Mouse (Mus musculus): Measurements from ENCODE around the gene Anapc1. TPM values are rescaled to one million over a fixed set of nuclear protein-coding genes. Genes with fewer than 3 reads are reported as not detected.

Gene Anapc1
- total and polyA plus RNA-seq, 3 experiments = 94.8 to 196 (median 123) TPM

- Histone ChIP-seq H3K4me3 (ENCODE audit: control insufficient read depth in 1 of 2, insufficient read depth in 1 of 2, low read depth in 2 of 2, low read length in 2 of 2) (no peak overlapping the region), H3K79me2 (ENCODE audit: control insufficient read depth, insufficient read depth, low read length, poor library complexity) (no peaks in the 10 kb centered on the region), H3K27ac (ENCODE audit: control insufficient read depth, low read depth, low read length) (no peak overlapping the region), H3K27me3 (ENCODE audit: control insufficient read depth in 1 of 2, insufficient read depth in 2 of 2, low read length in 2 of 2) (peaks cover 3 to 5% of the 10 kb centered on the region in 2 experiments), H3K4me1 (ENCODE audit: control insufficient read depth in 1 of 2, insufficient read depth in 2 of 2, low read length in 2 of 2) (no peaks in the 10 kb centered on the region), H3K36me3 (ENCODE audit: control insufficient read depth in 1 of 2, insufficient read depth in 2 of 2, low read length in 2 of 2) (no peaks in the 10 kb centered on the region), H3K9ac (ENCODE audit: control insufficient read depth, low read depth, low read length, poor library complexity, severe bottlenecking) (no peak overlapping the region), H3K9me3 (replicated peaks; ENCODE audit: insufficient read depth, low read length) (no peaks in the 10 kb centered on the region)
- DNase-seq (ENCODE audit: low read depth, low spot score) = no peak
- no peak for TF ChIP-seq NELFE (IDR thresholded peaks at IDR 0.05; ENCODE audit: low read depth, low read length)
- TF ChIP-seq CHD1 (IDR thresholded peaks at IDR 0.05; ENCODE audit: low read depth, low read length) = no peak
- no peak for TF ChIP-seq BHLHE40 (IDR thresholded peaks at IDR 0.05; ENCODE audit: borderline replicate concordance, low read depth, low read length)
- no peak for TF ChIP-seq GATA1 (IDR thresholded peaks at IDR 0.05; ENCODE audit: low read depth, low read length)
- TF ChIP-seq TCF12 (IDR thresholded peaks at IDR 0.05; ENCODE audit: low read depth, low read length) = no peak
- no peak for TF ChIP-seq RAD21 (IDR thresholded peaks at IDR 0.05; ENCODE audit: low read depth, low read length)
- TF ChIP-seq E2F4 (IDR thresholded peaks at IDR 0.05; ENCODE audit: borderline replicate concordance, low read depth, low read length) = no peak
- TF ChIP-seq CHD2 (IDR thresholded peaks at IDR 0.05; ENCODE audit: low read length) = no peak
- TF ChIP-seq GABPA (IDR thresholded peaks at IDR 0.05; ENCODE audit: low read depth, low read length) = no peak
- TF ChIP-seq MYC (IDR thresholded peaks at IDR 0.05; ENCODE audit: low read depth, low read length) = no peak
- no peak for TF ChIP-seq USF1 (IDR thresholded peaks at IDR 0.05; ENCODE audit: low read depth, low read length)
- no peak for TF ChIP-seq MAX (IDR thresholded peaks at IDR 0.05; ENCODE audit: low read length)
- no peak for TF ChIP-seq MYB (IDR thresholded peaks at IDR 0.05; ENCODE audit: low read depth, low read length)
- TF ChIP-seq ZNF384 (IDR thresholded peaks at IDR 0.05; ENCODE audit: low read depth, low read length) = no peak
Observed at GRCm38 (mm10) chr2:128726626-128727025, 39.4 kb upstream of the Anapc1 start.

GRCm38 (mm10) chr2:128726067-128726466 is 38.9 kb upstream of the Anapc1 start:
- Histone ChIP-seq H3K4me1 (ENCODE audit: control insufficient read depth in 1 of 2, insufficient read depth in 2 of 2, low read length in 2 of 2) (no peaks in the 10 kb centered on the region), H3K36me3 (ENCODE audit: control insufficient read depth in 1 of 2, insufficient read depth in 2 of 2, low read length in 2 of 2) (no peaks in the 10 kb centered on the region), H3K4me3 (ENCODE audit: control insufficient read depth in 1 of 2, insufficient read depth in 1 of 2, low read depth in 2 of 2, low read length in 2 of 2) (no peak overlapping the region), H3K9me3 (replicated peaks; ENCODE audit: insufficient read depth, low read length) (no peaks in the 10 kb centered on the region), H3K27me3 (ENCODE audit: control insufficient read depth in 1 of 2, insufficient read depth in 2 of 2, low read length in 2 of 2) (peaks cover 3 to 5% of the 10 kb centered on the region in 2 experiments), H3K79me2 (ENCODE audit: control insufficient read depth, insufficient read depth, low read length, poor library complexity) (no peaks in the 10 kb centered on the region), H3K9ac (ENCODE audit: control insufficient read depth, low read depth, low read length, poor library complexity, severe bottlenecking) (no peak overlapping the region), H3K27ac (ENCODE audit: control insufficient read depth, low read depth, low read length) (no peak overlapping the region)
- no peak for TF ChIP-seq HCFC1 (IDR thresholded peaks at IDR 0.05; ENCODE audit: low read depth, low read length)
- no peak for TF ChIP-seq JUND (IDR thresholded peaks at IDR 0.05; ENCODE audit: low read depth, low read length)
- no peak for TF ChIP-seq KAT2A (conservative IDR thresholded peaks at IDR 0.05; ENCODE audit: low read depth, low read length)
- TF ChIP-seq POLR2AphosphoS5 (IDR thresholded peaks at IDR 0.05; ENCODE audit: borderline replicate concordance, low read depth, low read length) = no peak
- TF ChIP-seq ZKSCAN1 (IDR thresholded peaks at IDR 0.05; ENCODE audit: low read depth, low read length) = no peak
- TF ChIP-seq RCOR1 (IDR thresholded peaks at IDR 0.05; ENCODE audit: low read depth, low read length) = no peak
- TF ChIP-seq SMC3 (IDR thresholded peaks at IDR 0.05; ENCODE audit: low read depth, low read length) = no peak
- TF ChIP-seq ZMIZ1 (IDR thresholded peaks at IDR 0.05; ENCODE audit: low read depth, low read length) = no peak
- no peak for TF ChIP-seq MEF2A (IDR thresholded peaks at IDR 0.05; ENCODE audit: extremely low read depth, insufficient replicate concordance, low read depth, low read length, poor library complexity, severe bottlenecking)
- TF ChIP-seq TCF12 (IDR thresholded peaks at IDR 0.05; ENCODE audit: low read depth, low read length) = no peak
- TF ChIP-seq POLR2A (IDR thresholded peaks at IDR 0.05; ENCODE audit: control insufficient read depth in 1 of 2, insufficient read depth in 1 of 2, low read depth in 1 of 2, low read length in 2 of 2, poor library complexity in 1 of 2) = no peak
- TF ChIP-seq MYC (IDR thresholded peaks at IDR 0.05; ENCODE audit: low read depth, low read length) = no peak
- no peak for TF ChIP-seq MYB (IDR thresholded peaks at IDR 0.05; ENCODE audit: low read depth, low read length)
- TF ChIP-seq EP300 (IDR thresholded peaks at IDR 0.05; ENCODE audit: low read depth in 1 of 2, low read length in 2 of 2) = no peak
- no peak for DNase-seq (ENCODE audit: low read depth, low spot score)

Measured in MEL (cell line).